Mouse (Mus musculus) hindbrain, embryonic 13.5 days (tissue): Measurements from ENCODE around the gene Hist1h2af. TPM values are rescaled to one million over a fixed set of nuclear protein-coding genes. Genes with fewer than 3 reads are reported as not detected.
A peak's percentile ranks its signal among the peaks of the same experiment; 100 is the strongest.

Experiments
- ATAC-seq: fragments of 200-750 bp; cut with Nextera tagmentation; 2 replicates; pipeline ENCODE4 v1.8.0; 2017; ENCODE audit warnings: moderate TSS enrichment; ENCODE audit not compliant: low FRiP score
- H3K27ac ChIP-seq: fragments of 300-500 bp; sonication (generic); 2 replicates; pipeline ENCODE4 v1.5.1; 2015; ENCODE audit warnings: inconsistent platforms, mild to moderate bottlenecking, moderate library complexity
- H3K27me3 ChIP-seq: fragments of 300-500 bp; sonication (generic); 2 replicates; pipeline ENCODE4 v1.6.1; 2015; ENCODE audit warnings: mild to moderate bottlenecking, inconsistent platforms
- H3K36me3 ChIP-seq: fragments of 300-500 bp; sonication (generic); 2 replicates; pipeline ENCODE4 v1.6.1; 2015; ENCODE audit warnings: mild to moderate bottlenecking, inconsistent platforms
- H3K4me1 ChIP-seq: fragments of 300-500 bp; sonication (generic); replicated peaks from 2 replicates; pipeline ENCODE4 v1.6.1; 2015; ENCODE audit warnings: inconsistent platforms
- H3K4me2 ChIP-seq: fragments of 300-500 bp; sonication (generic); 2 replicates; pipeline ENCODE4 v1.6.1; 2015; ENCODE audit warnings: inconsistent platforms, mild to moderate bottlenecking, moderate library complexity
- H3K4me3 ChIP-seq: fragments of 300-500 bp; sonication (generic); 2 replicates; pipeline ENCODE4 v1.5.1; 2015; ENCODE audit warnings: mild to moderate bottlenecking, inconsistent platforms
- H3K9ac ChIP-seq: fragments of 300-500 bp; sonication (generic); 2 replicates; pipeline ENCODE4 v1.6.1; 2015; ENCODE audit warnings: mild to moderate bottlenecking, inconsistent platforms
- H3K9me3 ChIP-seq: fragments of 300-500 bp; sonication (generic); 2 replicates; pipeline ENCODE4 v1.6.1; 2016; ENCODE audit warnings: inconsistent platforms
- whole genome bisulfite sequencing: fragments of 180-500 bp; shearing (Covaris S2); methylation state at CpG from one replicate; pipeline ENCODE4 v1.1.7; 2015; 5-methylcytosine and 5-hydroxymethylcytosine counted together
- polyA plus RNA-seq: library from polyadenylated mRNA; unstranded; fragments of >200 nt; fragmentation: Nextera tagmentation; extraction: Ambion mirVana; gene quantifications from 2 replicates; pipeline ENCODE4 v1.2.1, GENCODE M21; 2015

Hist1h2af gene
- polyA plus RNA-seq, 1 experiment from 2014 or later, result 2.4 TPM

- Histone ChIP-seq H3K9ac (no peak overlapping the region), H3K27ac (no peak overlapping the region), H3K36me3 (no peaks in the 10 kb centered on the region), H3K4me2 (no peak overlapping the region), H3K27me3 (peaks cover 37% of the 10 kb centered on the region), H3K4me3 (no peak overlapping the region), H3K9me3 (no peaks in the 10 kb centered on the region), H3K4me1 (peaks cover 11% of the 10 kb centered on the region; the same call in 1 of the 2 replicates)
- WGBS, result 24% methylated on average over 5 of the region's 5 CpGs
- ATAC-seq, result no peak
Measured at GRCm38 (mm10) chr13:23501511-23501910, 32.2 kb upstream of the Hist1h2af start.

GRCm38 (mm10) chr13:23502031-23502567 is 31.6 kb upstream of the Hist1h2af start:
- no peaks in the 10 kb centered on the region for H3K36me3 ChIP-seq
- H3K27me3 ChIP-seq, result peaks cover 33% of the 10 kb centered on the region
- H3K4me1 ChIP-seq, result peaks cover 13% of the 10 kb centered on the region; the same call in 1 of the 2 replicates
- WGBS, result 38% methylated on average over 9 of the region's 9 CpGs
- ATAC-seq, result no peak
- H3K4me2 ChIP-seq, result no peak overlapping the region
- no peaks in the 10 kb centered on the region for H3K9me3 ChIP-seq
- H3K27ac ChIP-seq, result no peak overlapping the region
- no peak overlapping the region for H3K4me3 ChIP-seq
- no peak overlapping the region for H3K9ac ChIP-seq

- no peaks in the 10 kb centered on the region for H3K9me3 ChIP-seq
- no peak overlapping the region for H3K27ac ChIP-seq
- no peaks in the 10 kb centered on the region for H3K36me3 ChIP-seq
- 40% methylated on average over 4 of the region's 4 CpGs for WGBS
- peaks cover 13% of the 10 kb centered on the region; the same call in 1 of the 2 replicates for H3K4me1 ChIP-seq
- ATAC-seq, result no peak
- H3K27me3 ChIP-seq, result peaks cover 37% of the 10 kb centered on the region
- H3K9ac ChIP-seq, result no peak overlapping the region
- no peak overlapping the region for H3K4me2 ChIP-seq
- no peak overlapping the region for H3K4me3 ChIP-seq
Measured at GRCm38 (mm10) chr13:23502916-23503315, 30.8 kb upstream of the Hist1h2af start.

- H3K27me3 ChIP-seq, result peaks cover 28% of the 10 kb centered on the region
- H3K4me3 ChIP-seq, result no peak overlapping the region
- peaks cover 13% of the 10 kb centered on the region; the same call in 1 of the 2 replicates for H3K4me1 ChIP-seq
- ATAC-seq, result no peak
- H3K4me2 ChIP-seq, result 0 out of 2 replicates have a peak overlapping the region, but pooled peaks have one; percentile 19
- H3K27ac ChIP-seq, result no peak overlapping the region
- H3K9ac ChIP-seq, result no peak overlapping the region
- H3K36me3 ChIP-seq, result no peaks in the 10 kb centered on the region
- H3K9me3 ChIP-seq, result no peaks in the 10 kb centered on the region
- WGBS, result 1% methylated on average over 9 of the region's 9 CpGs
Measured at GRCm38 (mm10) chr13:23503797-23504196, 29.9 kb upstream of the Hist1h2af start.

GRCm38 (mm10) chr13:23505662-23506345 is 27.9 kb upstream of the Hist1h2af start:
- peaks cover 19% of the 10 kb centered on the region for H3K27me3 ChIP-seq
- peak overlapping the region; percentile 18 for H3K4me3 ChIP-seq
- ATAC-seq, result no peak
- H3K27ac ChIP-seq, result no peak overlapping the region
- H3K9me3 ChIP-seq, result no peaks in the 10 kb centered on the region
- H3K4me2 ChIP-seq, result peak overlapping the region; percentile 39
- peaks cover 13% of the 10 kb centered on the region; the same call in 1 of the 2 replicates for H3K4me1 ChIP-seq
- WGBS, result 4% methylated on average over 14 of the region's 14 CpGs
- no peaks in the 10 kb centered on the region for H3K36me3 ChIP-seq
- H3K9ac ChIP-seq, result no peak overlapping the region

GRCm38 (mm10) chr13:23506351-23506750 is 27.4 kb upstream of the Hist1h2af start:
- peaks cover 19% of the 10 kb centered on the region for H3K27me3 ChIP-seq
- H3K9me3 ChIP-seq, result no peaks in the 10 kb centered on the region
- no peak overlapping the region for H3K9ac ChIP-seq
- H3K4me1 ChIP-seq, result peaks cover 13% of the 10 kb centered on the region; the same call in 1 of the 2 replicates
- no peak for ATAC-seq
- H3K4me2 ChIP-seq, result peak overlapping the region; percentile 39; the same call in 1 of the 2 replicates
- no peak overlapping the region for H3K27ac ChIP-seq
- no peaks in the 10 kb centered on the region for H3K36me3 ChIP-seq
- H3K4me3 ChIP-seq, result no peak overlapping the region; the same call in 1 of the 2 replicates
- WGBS, result 4% methylated on average over 13 of the region's 13 CpGs

- ATAC-seq, result no peak
- H3K4me2 ChIP-seq, result no peak overlapping the region
- 16% methylated on average over 14 of the region's 14 CpGs for WGBS
Measured at GRCm38 (mm10) chr13:23506819-23507515, 26.7 kb upstream of the Hist1h2af start.

GRCm38 (mm10) chr13:23510127-23510526 is 23.6 kb upstream of the Hist1h2af start:
- Histone ChIP-seq H3K27me3 (peaks cover 9% of the 10 kb centered on the region), H3K9ac (no peak overlapping the region), H3K27ac (no peak overlapping the region), H3K4me2 (no peak overlapping the region), H3K4me1 (peaks cover 9% of the 10 kb centered on the region; the same call in 1 of the 2 replicates), H3K9me3 (no peaks in the 10 kb centered on the region), H3K4me3 (no peak overlapping the region), H3K36me3 (no peaks in the 10 kb centered on the region)
- WGBS, result 53% methylated on average over 1 of the region's 1 CpGs
- no peak for ATAC-seq

More at GRCm38 (mm10) chr13:23506819-23507515, 26.7 kb upstream of the Hist1h2af start:
- Histone ChIP-seq H3K9ac (no peak overlapping the region), H3K27me3 (peaks cover 15% of the 10 kb centered on the region), H3K27ac (no peak overlapping the region), H3K9me3 (no peaks in the 10 kb centered on the region), H3K4me3 (no peak overlapping the region), H3K4me1 (peaks cover 13% of the 10 kb centered on the region; the same call in 1 of the 2 replicates), H3K36me3 (no peaks in the 10 kb centered on the region)

- no peaks in the 10 kb centered on the region for H3K36me3 ChIP-seq
- H3K27me3 ChIP-seq, result no peaks in the 10 kb centered on the region
- no peak overlapping the region for H3K4me2 ChIP-seq
- H3K9me3 ChIP-seq, result no peaks in the 10 kb centered on the region
- no peak for ATAC-seq
- no peak overlapping the region for H3K4me3 ChIP-seq
- H3K9ac ChIP-seq, result no peak overlapping the region
- H3K4me1 ChIP-seq, result peaks cover 4% of the 10 kb centered on the region
- no peak overlapping the region for H3K27ac ChIP-seq
- WGBS, result 90% methylated on average over 1 of the region's 1 CpGs
Measured at GRCm38 (mm10) chr13:23513517-23513916, 20.2 kb upstream of the Hist1h2af start.

GRCm38 (mm10) chr13:23515281-23515680 is 18.4 kb upstream of the Hist1h2af start:
- H3K9me3 ChIP-seq, result no peaks in the 10 kb centered on the region
- no peak overlapping the region for H3K27ac ChIP-seq
- H3K4me3 ChIP-seq, result no peak overlapping the region
- 77% methylated on average over 5 of the region's 5 CpGs for WGBS
- no peaks in the 10 kb centered on the region for H3K27me3 ChIP-seq
- H3K4me1 ChIP-seq, result peaks cover 9% of the 10 kb centered on the region
- no peak for ATAC-seq
- H3K9ac ChIP-seq, result no peak overlapping the region
- no peaks in the 10 kb centered on the region for H3K36me3 ChIP-seq
- H3K4me2 ChIP-seq, result no peak overlapping the region

- no peaks in the 10 kb centered on the region for H3K36me3 ChIP-seq
- no peak overlapping the region for H3K27ac ChIP-seq
- H3K4me3 ChIP-seq, result peak overlapping the region; percentile 46
- H3K27me3 ChIP-seq, result no peaks in the 10 kb centered on the region
- no peaks in the 10 kb centered on the region for H3K9me3 ChIP-seq
- H3K9ac ChIP-seq, result peak overlapping the region; percentile 56
- peak overlapping the region; percentile 56 for H3K4me2 ChIP-seq
- 55% methylated on average over 15 of the region's 15 CpGs for WGBS
- peaks cover 9% of the 10 kb centered on the region for H3K4me1 ChIP-seq
- no peak for ATAC-seq
Measured at GRCm38 (mm10) chr13:23515826-23516620, 17.7 kb upstream of the Hist1h2af start.
